Mouse (Mus musculus): ENCODE data around the gene Col25a1. TPM values are rescaled to one million over a fixed set of nuclear protein-coding genes. Genes with fewer than 3 reads are reported as not detected.

Gene Col25a1
- polyA plus RNA-seq, 2 experiments from 2014 or later: 0.08 TPM; not detected in 1

DNA sequence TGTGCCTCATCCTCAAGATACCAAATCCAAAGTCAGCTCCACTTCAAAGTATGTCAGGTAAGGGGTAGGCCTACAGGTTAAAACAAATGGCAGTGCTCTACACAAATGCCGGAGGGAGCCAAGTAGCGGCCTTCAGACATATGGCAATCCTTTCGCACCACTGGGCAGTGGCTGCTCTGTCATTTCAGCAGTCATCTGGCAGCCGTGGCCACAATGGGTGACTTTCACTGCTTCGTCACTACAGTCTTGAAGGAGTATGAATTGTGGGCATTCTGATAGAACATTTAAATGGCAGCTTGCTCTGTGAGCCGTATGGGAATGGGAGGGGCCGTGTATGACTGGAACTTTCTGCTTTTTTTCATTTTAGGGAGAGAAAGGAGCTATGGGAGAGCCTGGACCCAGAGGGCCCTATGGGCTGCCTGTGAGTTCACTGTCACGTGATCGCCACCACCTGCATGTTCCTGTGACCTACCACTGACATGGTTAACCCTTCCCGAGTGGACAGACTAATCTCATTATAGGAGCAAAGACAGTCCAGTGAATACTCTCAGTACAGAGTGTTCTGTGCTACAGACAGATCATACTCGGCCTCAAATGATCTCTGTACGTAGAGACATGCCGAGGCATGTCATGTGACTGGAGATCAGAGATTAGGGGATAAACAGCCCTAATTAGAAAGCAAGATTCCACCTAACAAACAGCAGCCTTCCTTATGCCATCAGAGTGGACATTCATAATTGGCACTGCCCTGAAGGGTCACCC lies 451.8 kb downstream of the Col25a1 start:
- ATAC-seq: no peak

DNA sequence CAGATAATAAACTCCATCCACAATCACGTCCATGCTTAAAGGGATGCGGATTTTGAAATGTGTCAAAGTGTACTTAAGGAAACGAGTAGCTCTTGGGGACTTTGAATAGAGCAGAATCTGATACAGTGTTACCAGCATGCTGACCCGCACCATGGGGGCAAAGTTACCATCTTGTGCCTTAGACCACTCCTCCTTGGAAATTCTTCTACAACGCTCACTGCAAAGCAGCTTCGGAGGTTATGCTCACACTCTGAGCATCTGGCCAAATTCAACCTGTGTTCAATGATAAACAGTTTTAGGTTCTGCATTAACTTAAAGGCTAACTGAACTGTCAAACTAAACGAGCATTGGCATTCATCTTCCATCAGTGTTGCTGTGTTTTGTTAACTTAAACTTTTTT lies 452.7 kb downstream of the Col25a1 start:
- no peak for ATAC-seq

DNA sequence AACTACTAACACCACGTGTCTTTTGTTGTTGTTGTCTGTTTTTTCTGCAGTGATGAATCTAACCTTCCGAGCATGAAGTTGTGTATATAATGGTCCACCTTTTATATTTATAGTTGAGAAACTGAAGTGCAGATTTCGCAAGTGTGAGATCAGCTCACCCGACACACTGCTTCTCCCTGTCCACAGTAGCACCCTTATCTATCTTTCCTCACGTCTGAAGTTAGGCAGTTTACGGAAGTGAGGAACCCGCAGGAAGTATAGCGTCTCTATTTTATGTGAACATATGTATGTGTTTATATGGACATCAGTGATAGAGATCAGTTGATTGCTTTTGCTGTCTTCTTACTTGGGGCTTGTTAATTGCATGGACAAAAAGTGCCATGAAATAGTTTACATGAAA lies 463.7 kb downstream of the Col25a1 start:
- ATAC-seq: no peak

DNA sequence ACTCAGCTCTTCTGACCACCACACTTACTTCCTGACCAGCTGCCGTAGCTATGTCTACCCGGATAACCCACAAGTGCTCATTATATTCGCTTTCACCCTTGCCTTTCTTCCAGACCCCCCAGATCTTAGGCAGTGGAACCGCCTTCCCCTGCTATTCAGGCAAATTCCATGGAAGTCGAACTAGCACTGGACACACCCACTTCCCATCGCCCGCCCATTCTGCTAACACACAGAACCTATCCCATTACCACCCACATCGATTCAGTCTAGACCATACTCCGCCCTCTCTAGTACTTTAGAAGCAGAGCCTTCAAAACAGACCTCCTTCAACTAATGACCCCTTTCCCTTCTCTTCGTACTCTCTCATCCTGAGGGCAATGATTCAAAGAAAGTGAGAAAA lies 470.2 kb downstream of the Col25a1 start:
- no peak for ATAC-seq

DNA sequence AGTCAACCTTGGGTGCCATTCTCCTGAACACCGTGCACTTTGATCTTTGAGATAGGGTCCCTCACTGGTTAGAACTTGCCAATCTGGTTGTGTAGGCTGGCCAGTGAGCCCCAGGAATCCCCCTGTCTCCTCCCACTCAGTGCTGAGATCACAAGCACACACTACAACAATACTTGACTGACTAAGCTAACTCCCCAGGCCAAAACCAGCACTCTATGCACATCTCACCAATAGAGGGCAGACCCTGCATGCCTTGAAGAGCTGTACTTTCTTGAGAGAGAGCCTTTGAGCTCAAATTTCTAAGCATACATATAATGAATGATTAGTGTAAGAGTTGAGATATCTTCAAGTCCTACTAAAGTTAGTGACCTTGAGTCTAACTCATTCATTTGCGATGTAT lies 476.6 kb downstream of the Col25a1 start:
- no peak for ATAC-seq

DNA sequence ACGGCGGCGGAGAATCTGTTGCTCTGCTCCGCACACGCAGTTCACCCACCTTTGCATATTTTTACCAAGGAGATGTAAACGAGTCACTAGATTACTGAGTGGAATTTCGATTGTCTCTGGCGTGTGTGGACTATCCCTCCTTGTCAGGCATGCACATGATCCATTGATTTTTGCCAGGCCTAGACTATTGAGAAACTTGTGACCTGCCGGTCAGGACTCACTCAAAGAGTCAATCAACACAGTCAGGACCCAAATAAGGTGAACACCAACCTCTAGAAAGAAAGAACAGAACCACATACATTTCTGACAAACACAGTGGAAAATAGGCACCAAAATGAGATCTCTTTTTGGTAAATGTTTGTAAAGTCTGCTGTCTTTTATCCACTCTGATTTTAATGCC lies 483.1 kb downstream of the Col25a1 start:
- ATAC-seq: no peak

DNA sequence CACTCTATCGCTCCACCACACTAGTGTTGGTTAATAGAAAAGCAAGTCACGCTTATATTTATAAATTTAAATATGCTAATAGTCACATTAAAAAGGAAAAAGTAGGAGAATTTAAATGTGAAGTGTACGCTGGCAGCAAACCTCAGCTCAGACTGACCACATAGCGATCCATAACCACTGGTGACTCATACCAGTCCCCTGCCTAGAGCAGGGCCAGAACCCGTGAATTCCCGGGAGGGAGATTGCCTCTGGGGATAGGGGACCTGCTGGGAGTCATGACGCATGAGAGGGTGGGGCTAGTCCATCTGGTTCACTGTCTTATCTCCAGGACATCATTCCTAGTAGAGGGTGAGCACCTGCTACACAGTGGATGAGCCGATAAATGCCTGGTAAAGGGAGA lies 484.3 kb downstream of the Col25a1 start:
- ATAC-seq: no peak

DNA sequence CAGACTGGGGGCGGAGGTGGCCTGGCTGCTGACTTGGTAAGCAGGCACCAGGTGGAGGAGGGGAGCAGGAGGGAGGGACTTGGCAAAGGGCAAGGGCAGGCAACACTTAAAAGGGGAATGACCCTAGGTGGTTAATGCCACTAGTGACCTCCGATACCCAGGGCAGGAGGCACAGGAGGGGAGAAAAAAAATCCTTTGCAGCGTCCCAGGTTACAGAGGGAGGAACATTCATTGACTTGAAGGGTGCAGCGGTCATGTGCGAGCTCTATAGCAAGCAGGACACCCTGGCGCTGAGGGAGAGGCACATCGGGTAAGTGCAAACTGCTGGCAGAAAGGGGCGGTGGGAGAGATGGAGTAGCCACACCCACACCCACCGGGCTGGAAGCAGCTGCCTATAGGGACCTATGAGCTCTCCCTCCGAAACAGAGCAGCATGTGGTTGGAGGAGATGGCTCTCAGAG lies 486.2 kb downstream of the Col25a1 start, which contains the start of gene Etnppl:
Etnppl (plus strand) TSS at position 10 of the 460 bp plus-strand sequence.
- ATAC-seq: no peak

DNA sequence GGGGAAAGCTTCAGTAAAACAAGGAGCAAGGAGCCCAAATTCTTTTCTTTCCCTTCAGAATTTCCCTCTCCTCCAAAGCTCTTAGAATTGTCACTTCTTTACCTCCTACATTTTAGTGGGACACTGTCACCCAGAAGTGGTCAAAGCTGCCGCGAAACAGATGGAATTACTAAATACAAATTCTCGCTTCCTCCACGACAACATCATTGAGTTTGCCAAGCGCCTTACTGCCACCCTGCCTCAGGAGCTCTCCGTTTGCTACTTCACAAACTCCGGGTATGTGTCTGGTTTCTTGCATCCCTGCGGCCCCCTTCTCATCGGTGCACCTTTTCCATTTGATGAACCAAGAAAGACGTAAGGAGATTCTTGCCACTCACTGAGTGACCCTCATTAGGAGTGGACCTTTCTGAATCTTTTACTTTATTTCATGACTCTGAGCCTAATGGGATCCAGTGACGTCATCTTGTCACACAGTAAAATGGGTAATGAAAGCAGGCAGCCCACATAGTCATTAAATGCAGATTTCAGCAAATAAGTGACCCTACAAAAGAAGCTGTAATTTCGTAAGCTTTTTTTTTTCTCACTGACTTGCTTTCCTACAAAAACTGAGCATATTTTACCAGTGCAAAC lies 489.3 kb downstream of the Col25a1 start:
- ATAC-seq: no peak

DNA sequence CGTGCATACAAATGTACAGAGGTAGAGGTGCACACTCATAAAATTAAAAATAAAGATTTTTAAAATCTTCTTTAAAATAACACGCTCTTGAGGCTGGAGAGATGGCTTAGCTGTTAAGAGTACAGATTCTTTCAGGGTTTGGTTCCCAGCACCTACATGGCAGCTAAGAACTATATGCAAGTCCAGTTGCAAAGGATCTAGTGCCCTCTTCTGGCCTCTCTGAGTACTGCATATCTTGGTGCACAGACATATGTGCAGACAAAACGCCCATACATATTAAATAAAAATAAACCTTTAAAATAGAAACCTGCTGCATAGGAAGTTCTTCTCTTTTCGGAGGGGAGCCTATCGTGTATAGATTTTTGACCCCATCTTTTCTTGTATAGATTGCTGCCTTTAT lies 497.1 kb downstream of the Col25a1 start:
- ATAC-seq: no peak

DNA sequence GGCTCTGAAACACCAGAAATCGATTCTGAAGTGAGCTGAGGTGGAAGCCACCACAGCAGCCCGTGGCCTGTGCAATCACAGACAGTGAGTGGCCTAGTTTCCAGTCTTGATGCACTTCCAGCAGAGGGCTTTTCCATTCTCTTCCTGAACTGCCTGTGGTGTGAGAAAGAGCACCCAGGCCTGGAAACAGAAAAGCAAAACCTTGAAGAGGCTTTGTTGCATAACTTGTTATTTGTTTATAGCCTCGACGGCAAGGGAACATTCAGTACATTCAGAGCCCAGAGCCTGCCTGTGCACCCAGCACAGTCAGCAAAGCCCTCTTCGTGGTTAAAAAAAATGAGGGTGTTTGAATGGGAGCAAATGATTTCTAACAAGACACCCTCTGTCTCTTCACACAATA lies 502.6 kb downstream of the Col25a1 start:
- no peak for ATAC-seq

DNA sequence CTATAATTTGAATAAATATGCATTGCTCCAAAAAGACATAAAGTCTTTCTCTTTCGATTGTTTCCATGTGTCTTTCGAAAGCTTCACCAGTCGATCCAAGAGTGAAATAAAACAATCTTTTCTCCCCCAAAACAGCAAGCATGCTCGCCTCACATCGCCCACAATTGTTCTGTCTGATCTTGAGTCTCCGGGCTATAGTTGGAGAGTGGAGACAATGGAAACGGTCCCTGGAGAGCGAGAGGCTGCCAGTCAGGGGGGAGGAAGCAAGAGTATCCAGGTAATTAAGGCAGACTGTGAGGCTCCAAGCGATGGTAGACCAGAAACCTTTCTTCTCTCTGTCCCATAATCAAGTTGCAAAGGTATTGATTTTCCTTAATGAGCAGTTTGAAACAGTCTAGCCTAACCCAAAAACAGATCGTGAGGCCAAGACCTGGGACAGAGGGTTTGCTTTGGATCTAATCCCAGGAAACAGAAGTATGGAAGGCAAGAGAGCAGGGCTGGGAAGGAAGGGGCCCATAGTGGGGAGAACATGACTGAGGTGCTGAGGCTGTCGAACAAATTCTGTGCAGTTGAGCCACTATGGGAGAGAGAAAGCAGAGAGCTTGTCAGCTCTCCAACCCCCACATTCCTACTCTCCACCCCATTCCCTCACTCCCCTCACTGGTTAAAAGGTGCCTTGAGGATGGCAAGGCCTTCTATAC lies 515.0 kb downstream of the Col25a1 start:
- ATAC-seq: no peak

Other genes with a start within 250 kb of the Col25a1 start
- gene Casp6, start 230.1 kb upstream of the Col25a1 start, polyA plus RNA-seq (2017; shearing (Covaris generic)): 10 to 100 TPM; 61.7 to 71.8 TPM
- 10 to 100 TPM; 23.8 to 24.6 TPM for gene Mcub, start 161.3 kb upstream of the Col25a1 start, polyA plus RNA-seq (2017; shearing (Covaris generic))
- gene Sec24b, start 69.9 kb upstream of the Col25a1 start, polyA plus RNA-seq (2017; shearing (Covaris generic)): 10 to 100 TPM; 25.2 to 26.6 TPM